Mouse (Mus musculus) urinary bladder, postnatal 4 days (tissue): ENCODE results near the gene Cyb561d2.
"Not testable (repeated sequence)": the region's sequence is repeated elsewhere in the genome, so short reads cannot be mapped to it uniquely, and the experiment has no call there.

Source experiments
- DNase-seq, 2 experiments: peaks; one replicate each; pipeline ENCODE4 v3.0.0; 2021 to 2022; ENCODE audit warnings: low spot score in 2 of 2

Gene Cyb561d2

DNA sequence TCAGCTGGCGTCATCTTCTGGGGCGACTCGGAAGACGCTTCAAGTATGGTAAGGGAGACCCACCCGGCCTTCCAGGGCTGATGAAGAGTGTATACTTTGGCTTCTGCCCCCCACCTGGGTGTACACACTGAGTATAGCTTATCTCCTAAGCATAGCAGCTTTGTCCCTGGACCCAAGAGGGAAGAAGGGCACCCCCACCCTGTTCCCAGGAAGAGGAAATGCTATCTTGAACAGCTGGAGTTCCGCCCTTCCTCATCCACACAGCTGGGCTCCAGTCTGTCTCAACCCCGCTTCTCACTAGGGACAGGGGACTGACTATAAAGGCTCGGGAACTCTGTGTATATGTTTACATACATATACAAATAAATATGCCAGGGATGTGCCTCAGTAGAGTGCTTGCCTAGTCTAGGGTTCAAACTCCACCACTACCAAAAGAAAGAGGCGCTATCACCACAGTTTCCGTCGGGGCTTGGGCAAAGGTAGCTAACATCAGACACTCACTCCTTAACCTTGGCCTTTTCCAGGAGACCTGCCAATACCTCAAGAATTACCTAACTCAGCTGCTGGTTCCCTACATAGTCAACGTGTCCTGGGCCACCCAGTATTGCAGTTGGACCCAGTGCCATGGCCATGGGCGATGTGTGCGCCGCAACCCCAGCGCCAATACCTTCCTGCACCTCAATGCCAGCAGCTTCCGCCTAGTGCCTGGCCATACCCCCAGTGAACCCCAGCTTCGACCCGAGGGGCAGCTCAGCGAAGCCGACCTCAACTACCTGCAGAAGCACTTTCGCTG is 29.7 kb upstream of the Cyb561d2 start:
- DNase-seq: no peak

DNA sequence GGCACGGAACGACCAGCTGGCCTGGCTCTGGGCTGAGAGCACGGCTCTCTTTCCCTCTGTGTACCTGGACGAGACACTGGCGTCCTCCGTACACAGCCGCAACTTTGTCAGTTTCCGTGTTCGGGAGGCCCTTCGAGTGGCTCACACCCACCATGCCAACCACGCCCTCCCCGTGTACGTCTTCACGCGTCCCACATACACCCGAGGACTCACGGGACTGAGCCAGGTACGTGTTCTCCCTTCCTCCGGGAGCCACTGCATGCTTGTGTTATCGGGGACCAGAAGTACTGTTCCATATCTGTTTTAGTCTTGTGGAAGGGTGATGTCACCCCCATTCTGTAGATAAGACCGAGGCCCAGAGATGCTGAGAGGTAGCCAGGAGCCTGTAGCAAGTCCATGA is 28.9 kb upstream of the Cyb561d2 start:
- DNase-seq: no peak

- no peak for DNase-seq
Observed at GRCm38 (mm10) chr9:107570016-107570415, 28.0 kb upstream of the Cyb561d2 start.

DNA sequence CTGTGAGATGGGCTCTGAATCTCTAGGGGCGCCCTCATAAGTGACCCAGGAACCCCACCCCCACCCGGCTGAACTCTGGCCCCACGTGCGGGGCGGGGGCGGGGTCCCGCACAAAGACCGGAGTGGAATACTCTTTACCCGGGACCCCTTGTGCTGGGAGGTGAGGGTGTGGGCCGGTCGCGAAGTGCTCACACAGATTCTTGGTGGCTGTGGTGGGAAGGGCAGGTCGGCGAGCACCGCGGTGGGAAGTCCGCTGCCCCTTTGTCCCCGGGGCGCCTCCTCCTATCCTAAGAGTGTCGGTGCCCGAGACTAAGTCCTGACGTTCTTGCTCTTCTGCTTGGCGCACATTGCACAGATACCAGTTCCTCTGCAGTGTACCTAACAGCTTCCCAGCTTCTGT is 27.3 kb upstream of the Cyb561d2 start:
- DNase-seq: peak in 1 of 2 experiments; percentile 55

GRCm38 (mm10) chr9:107568331-107569261 is 26.6 kb upstream of the Cyb561d2 start:
- DNase-seq: peak; percentile 80 to 84

- DNase-seq: no peak
Observed at GRCm38 (mm10) chr9:107567702-107568319, 25.8 kb upstream of the Cyb561d2 start, which contains the start of gene Hyal2. Gene Hyal2 (plus strand): TSS chr9:107567945.

GRCm38 (mm10) chr9:107566855-107567254 is 24.9 kb upstream of the Cyb561d2 start:
- DNase-seq: no peak

DNA sequence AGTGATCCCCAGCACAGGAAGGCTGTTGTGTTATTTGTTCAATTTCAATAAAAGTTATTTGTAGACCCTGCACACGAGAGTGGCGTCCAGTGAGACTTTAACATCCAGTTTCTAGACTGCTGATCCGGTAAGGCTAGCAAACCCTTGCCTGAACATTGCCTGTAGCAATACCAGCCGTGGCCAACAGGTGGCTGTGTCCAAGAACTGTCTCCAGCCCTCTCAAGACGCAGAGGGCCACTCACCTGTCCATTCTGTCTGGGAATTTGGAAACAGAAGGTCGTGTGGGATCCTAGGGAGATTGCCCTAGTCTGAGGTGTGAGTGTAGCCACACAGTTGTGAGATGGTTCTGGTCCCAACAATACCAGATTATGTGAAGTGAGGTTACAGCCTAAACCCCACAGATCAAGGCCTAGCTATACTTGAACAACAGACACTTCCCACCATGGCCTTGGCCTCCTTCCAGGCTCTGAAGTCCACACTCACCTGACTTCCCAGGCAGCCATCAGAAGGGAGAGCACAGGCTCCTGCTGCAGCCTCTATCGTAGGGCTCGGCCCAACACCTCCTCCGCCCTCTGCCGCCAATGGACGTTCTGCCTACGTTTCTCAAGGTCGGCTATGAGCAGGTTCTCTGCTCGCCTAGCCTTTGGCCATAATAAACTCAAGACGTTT is 24.2 kb upstream of the Cyb561d2 start:
- peak; percentile 66 to 86 for DNase-seq

GRCm38 (mm10) chr9:107565556-107565955 is 23.6 kb upstream of the Cyb561d2 start:
- DNase-seq: not testable (repeated sequence)

DNA sequence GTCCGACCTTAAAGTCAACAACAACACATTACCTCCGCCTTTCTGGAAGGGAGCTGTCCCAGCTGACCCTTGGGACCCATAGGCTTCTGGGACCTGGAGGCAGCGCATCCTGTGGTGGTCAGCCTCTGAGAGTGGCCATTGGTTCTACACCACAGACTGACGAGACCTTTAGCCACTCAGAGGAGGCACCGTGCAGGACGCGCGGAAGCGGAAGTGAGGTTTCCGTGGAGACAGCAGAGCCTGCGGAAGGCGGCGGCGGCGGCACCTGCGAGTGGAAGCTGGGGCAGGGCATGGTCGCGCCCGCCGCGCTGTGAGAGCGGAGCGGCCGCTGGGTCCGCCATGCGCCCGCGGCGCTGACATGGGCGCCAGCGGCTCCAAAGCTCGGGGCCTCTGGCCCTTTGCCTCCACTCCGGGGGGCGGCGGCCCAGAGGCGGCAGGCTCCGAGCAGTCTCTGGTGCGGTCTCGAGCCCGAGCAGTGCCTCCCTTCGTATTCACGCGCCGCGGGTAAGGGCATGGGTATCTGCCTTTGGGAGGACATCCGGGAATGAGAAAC is 21.1 kb upstream of the Cyb561d2 start, which contains the start of gene Tusc2:
TSS of gene Tusc2 (plus strand) at position 227 of the 553 bp plus-strand sequence.
- DNase-seq: peak; percentile 89 to 93

- no peak for DNase-seq
Observed at GRCm38 (mm10) chr9:107556346-107556745, 14.4 kb upstream of the Cyb561d2 start.

- no peak for DNase-seq
Observed at GRCm38 (mm10) chr9:107555701-107556100, 13.7 kb upstream of the Cyb561d2 start.

GRCm38 (mm10) chr9:107555031-107555457 is 13.1 kb upstream of the Cyb561d2 start:
- DNase-seq: peak; percentile 65 to 76

- peak; percentile 93 to 94 for DNase-seq
Observed at GRCm38 (mm10) chr9:107554319-107554825, 12.4 kb upstream of the Cyb561d2 start.

DNA sequence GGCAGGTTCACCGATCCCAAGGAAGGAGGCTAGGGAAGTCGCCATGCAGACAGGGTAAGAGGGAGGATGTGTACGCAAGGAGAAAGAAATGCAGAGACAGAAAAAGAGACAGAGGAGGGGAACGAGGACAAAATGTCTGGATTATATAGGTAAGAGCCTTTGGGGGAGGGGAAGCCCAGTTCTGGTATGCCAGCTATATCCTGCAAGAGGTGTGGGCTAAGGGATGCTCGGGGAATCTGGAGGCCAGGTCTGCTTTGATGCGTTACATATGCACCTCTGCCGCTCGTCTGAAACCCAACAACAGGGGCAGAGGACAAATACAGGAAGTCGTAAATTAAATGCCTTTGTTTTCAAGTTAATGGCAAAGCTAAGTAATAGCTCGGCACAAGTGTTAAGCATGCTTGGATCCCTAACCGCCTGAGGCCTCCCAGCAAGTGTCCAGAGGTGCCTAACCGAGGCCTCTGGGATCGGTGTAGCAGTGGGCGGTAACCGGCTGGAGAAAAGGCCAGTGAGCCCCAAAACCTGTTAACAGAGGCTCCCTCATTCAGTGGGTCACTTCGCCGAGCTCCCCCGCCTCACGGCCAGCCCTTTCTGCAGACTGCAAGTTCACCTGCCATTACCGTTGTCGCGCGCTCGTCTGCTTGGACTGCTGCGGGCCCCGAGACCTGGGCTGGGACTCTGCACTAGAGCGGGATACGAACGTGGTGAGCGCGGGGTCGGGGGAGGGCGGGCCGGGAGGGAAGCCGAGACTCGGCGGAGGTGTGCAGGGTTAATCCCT is 11.7 kb upstream of the Cyb561d2 start:
- no peak for DNase-seq

DNA sequence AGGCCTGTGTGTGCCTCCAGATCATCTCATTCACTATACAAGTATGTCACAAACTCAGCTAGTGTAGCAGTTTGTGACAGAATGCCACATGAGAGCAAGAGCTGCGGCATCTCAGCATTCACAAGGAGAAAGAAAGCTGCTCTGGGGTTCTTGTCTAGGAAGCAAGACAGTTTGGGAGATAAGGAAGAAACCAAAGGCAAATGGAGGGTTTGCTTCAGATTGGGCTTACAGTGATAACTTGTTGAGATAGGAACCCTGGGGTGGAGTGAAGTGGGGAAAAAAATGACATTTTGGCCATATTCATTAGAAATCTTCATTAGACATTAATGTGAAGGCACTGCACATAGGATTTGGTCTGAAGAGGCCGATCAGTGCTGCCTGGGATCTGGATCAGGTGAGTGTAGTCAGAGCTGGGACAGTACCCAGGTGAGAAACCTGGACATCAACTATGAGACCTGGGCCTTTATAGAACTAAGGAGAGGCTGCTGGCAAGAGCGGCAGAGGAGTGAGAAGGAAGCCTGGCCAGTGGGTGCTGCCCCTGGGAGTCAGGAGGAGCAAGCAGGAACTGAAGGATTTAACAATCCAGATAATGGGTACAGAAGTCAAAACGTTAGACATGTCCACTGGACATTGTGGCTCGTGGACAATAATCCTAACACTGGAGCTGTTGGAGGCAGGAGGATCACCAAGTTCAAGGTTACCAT is 10.8 kb upstream of the Cyb561d2 start:
- no peak for DNase-seq

GRCm38 (mm10) chr9:107551890-107552355 is 9.9 kb upstream of the Cyb561d2 start:
- no peak for DNase-seq

GRCm38 (mm10) chr9:107551117-107551889 is 9.3 kb upstream of the Cyb561d2 start, which contains the start of gene Rassf1:
Gene Rassf1 (plus strand): TSS chr9:107551555.
- DNase-seq: peak; percentile 71 to 74
